Mouse (Mus musculus) yolk sac, embryonic 10.5 days (tissue): ENCODE data around the gene Srsf10.

ENCODE experiments used
- DNase-seq: peaks from one replicate; pipeline ENCODE4 v3.0.0-alpha.2; 2017; ENCODE audit warnings: low spot score

Srsf10 gene

DNA sequence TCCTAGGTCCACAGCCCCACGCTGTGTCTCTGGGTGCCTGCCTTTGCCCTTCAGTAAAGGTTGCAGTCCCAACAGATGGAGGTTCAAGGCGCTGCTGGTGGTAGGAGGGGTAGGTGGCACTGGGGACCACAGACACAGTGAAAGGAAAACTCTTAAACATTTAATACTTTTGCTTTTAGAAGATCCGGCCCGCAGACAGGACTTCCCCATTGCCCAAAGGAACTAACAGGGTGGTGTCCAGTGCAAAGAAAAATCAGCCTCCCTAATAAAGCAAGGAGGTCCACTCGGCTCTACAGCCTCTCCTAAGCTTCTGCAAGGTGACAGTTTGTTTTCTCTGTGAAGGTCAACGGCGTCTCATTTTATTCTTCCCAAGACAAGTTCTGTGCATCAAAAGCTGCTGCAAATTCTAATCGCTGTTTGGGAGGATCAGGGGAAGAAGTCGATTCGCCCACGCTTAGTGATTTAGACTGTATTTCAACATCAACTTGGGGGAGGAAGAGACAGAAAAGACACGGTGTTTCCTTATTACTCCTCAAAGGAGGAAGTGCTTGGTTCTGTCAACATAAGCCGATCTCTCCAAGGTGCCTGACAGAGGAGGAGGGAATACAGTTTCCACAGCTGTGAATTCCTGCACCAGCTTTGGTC, 63.2 kb downstream of the Srsf10 start:
- DNase-seq, result no peak

DNA sequence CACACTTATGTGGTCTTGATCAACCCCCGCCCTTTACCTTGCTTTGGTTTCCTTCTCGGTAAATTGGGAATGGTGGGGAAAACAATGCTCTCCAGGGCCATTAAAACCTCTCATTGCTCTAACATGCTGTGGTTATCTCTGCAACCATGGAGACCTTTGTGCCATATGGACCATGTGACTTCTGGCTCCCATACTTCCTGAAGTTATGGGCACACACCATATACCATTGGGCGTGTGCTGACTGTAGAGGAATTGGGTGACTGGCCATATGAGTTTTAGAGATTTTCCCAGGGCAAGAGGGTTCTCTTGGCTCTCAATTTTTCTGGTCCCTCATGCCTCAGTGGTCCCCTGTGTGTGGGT, 63.7 kb downstream of the Srsf10 start:
- no peak for DNase-seq
